Mouse (Mus musculus): ENCODE results near the gene Gys2.

Gys2 gene

DNA sequence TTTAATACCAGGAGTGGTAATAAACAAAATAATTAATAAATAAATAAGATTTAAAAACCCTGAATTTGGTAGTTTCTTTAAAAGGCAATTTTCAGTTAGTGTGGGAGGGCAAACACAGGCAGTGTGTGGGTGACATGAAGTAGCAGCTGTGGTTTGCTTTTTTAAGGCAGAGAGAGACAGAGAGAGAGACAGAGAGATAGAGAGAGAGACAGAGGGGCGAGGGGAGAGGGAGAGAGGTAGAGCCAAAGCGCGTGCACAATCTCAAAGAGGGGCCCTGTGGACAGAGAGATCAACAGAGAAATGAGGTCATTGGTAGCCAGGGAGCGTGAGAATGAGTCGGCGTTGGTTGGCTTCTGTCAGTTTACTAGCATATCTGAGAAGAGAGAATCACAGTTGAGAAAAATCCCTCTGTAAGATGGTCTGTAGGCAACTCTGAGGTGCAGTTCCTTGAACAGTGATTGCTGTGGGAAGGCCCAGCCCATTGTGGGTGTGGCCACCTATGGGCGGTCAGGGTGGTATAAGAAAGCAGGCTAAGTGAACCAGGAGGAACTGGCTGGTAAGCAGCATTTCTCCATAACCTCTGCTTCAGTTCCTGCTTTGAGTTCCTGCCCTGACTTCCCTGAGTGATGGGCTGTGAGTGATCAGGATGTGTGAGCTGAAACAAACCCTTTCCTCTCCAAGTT lies 17.5 kb downstream of the Gys2 start:
- DNase-seq (ENCODE audit: low read depth), result peak; percentile 13

DNA sequence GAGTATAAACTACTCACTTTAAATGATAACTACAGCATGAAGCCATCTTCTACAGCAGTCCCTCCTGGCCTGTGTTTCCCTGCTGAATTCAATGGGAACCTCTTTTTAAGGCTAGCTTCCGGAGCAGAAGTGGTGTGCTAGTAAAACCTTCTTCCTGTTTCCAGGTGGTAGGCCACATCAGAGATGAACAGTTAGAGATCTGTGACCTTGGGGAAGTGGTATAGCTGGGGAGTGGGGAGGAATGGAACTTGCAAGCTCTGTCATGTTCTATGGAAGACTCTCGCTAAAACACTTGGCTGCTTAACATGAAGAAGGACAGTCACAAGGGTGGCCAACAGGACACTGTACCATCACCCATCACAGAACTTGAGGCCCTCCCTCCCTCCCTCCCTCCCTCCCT lies 19.6 kb downstream of the Gys2 start:
- DNase-seq (ENCODE audit: low read depth), result peak; percentile 21

DNA sequence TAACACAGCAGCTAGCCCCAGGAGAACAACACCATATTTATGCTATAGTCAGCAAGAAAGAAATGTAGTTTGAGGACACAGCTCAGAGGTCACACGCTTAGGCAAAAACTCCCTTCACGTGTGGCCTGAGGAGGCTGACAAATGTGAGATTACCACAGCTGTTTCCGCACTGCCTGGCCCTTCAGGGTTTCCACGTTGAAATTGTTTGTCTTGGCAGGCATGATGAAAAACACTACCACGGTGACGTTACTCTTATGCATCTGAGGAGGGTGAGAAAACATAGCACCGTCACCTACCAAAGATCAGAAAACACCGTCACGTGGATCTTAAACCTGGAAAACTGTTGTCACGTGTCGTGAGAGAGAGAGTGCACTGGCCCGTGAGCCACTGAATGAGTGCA lies 21.5 kb downstream of the Gys2 start:
- DNase-seq (ENCODE audit: low read depth), result no peak

DNA sequence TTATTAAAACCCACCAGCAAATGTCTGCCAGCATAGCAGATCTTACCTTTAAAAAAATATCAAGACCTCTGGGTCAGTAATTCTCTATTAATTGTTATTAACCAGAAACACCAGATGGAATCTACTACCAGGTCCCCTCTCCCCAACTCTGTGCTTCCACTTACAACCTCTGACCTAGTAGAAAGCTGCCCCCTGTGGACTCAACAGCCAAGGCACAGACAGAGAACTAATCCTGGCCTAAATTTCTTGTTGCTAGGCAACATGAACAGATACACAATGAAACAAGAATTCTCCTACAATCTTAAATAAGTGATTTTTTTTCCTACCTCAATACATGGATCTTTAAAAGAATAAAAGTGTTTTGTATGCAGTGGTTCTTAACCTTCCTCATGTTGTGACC lies 43.8 kb downstream of the Gys2 start:
- DNase-seq (ENCODE audit: low read depth), result no peak

DNA sequence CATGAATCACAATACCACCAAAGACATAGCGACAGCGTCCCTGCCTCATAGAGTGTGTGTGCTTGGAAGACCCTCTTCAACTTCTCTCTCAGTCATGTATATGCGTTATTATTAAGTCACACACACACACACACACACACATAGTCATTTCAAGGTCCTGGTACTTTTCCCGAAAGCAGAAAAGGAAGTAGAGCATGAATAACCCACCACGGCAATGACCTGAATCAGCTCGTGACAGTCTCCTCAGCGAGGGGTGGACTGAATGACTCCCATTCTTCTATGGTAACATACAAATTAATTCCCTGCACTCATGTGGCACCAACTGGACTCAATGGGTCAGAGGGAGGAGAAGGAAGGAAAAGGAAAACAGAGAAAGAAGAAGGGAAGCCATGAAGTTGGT lies 47.9 kb downstream of the Gys2 start:
- no peak for DNase-seq (ENCODE audit: low read depth)

DNA sequence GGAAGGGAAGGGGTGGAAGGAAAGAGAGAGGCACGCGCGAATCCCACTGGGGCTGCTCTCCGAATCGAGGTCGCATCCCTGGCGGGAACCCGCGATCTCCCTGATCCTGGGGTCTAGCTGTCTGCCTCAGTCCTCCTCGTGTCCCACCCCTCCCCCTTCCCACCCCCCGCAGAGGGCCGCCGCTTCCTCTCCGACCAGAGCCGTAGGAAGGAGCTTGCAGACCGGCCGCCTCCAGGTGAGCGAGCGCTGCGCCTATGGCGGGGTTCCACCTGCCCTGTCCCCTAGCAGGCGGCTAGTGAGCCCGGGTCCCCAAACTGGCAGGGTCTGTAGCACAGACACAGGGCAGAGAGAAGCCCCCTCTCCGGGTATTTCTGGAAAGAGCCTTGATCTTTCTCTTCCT lies 58.3 kb downstream of the Gys2 start:
- no peak for DNase-seq (ENCODE audit: low read depth)

DNA sequence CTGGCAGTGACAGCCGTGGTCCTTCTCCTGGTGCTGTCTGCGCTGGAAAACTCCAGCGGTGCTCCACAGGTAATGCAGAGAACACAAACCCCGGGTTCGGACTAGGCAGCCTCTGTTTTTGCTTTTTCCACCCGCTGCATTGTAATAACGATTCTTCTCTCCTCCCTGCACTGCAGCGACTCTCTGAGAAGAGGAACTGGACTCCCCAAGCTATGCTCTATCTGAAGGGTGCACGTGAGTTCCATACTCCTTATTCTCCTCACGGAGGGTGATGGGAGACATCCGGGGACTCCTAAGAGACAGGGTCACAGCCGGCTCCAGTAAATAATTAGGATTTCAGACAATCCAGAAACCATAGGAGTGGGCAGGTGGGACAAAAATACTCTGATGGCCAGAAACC lies 59.1 kb downstream of the Gys2 start:
- DNase-seq (ENCODE audit: low read depth), result no peak

DNA sequence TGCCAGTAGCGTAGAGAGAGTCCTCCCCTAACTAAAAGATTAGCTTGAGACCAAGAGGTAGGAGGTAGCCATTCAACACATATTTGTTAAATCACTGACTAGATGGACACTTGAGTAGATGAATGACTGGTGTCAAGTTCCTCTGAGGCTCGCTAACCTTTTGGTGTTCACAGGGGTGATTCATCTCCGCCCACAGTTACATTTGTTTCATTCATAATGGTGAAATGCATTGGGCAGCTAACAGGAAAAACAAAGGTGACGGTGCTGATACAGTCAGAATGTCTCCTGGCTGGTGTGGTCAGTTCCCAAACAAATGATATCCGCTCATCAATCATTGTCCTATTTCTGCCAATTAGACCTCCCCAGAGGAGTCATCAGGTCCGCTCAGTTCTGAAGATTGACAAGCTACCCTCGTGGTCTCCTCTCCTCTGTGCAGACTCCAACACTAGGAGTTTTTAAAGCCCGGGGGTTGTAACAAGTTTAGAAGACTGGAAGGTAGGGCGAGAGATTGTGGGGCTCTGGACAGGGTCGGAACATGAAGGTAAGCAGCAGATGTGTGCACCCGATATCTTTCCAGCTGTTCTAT lies 59.9 kb downstream of the Gys2 start, which contains the start of gene Spx:
Gene Spx (plus strand): TSS at position 536 of the 586 bp plus-strand sequence.
- no peak for DNase-seq (ENCODE audit: low read depth)

DNA sequence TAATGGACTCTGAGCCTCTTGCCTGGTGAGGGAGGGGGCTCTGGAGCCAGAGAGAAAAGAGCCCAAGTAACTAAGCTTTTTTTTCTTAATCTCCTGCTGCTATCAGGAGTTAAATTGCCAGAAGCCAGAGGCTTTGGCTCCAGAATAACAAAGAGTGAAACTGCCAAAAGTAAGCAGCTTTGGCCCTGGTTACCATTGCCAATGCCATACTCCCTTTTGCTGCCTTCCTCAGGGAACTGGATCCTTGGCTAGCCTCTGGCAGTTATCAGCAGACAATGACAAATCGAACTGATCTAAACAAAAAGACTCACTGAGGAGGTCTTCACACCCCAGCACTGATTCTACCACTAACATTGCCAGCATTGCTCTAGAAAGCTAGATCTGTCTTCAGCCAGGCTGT lies 61.8 kb downstream of the Gys2 start:
- no peak for DNase-seq (ENCODE audit: low read depth)

DNA sequence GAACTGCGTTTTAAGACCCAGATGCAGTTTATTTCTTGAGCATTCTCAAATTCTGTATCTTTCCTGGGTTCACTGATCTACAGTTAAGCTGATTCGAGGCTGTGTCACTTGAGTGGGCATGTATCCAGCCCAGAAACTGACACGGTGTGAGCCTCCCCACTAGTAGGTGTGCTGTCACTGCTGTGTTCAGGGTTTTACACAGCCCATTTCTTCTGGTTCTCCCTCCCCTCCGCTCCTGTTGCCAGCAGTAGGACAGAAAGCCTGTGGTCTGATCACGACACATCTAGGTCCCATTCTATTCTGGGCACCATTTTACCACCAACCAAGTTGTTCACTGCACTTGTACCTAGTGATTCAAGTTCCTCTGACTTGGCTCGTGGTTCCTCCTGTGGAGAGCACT lies 77.2 kb downstream of the Gys2 start:
- no peak for DNase-seq (ENCODE audit: low read depth)

DNA sequence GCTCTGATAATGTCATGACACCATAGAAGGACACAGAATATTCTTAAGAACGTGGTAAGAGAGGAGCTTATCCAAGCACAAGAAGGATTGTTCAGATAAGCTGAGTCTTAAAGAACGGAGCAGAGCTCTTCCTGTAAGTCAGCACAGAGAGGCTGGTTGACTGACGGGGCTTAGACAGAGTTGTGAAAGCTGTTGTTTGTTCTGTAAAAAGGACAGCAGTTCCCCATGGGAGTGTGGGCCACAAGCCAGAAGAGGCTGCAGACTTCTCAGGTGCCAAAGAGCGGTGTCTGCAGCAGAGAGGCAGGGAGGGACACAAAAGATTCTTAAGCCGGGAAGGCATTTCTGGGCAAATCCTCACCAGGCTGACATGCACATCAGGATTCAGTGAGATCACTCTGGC lies 78.2 kb downstream of the Gys2 start:
- DNase-seq (ENCODE audit: low read depth), result no peak

DNA sequence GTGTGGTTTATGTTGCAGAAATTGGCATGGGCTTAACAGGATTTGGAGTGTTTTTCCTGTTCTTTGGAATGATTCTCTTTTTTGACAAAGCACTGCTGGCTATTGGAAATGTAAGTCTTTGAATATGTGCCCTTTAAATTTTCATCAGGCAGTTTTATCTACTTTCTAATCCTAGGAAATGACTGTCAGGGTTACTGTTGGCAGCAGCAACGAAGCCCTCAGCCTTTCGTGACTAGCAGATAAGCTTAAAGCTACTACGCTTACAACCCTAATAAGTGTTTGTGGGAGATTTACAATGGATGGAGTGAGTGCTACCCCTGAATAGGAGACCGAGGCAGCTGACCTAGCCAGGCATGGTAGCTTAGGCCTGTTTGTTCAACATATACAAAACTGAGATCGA lies 80.6 kb downstream of the Gys2 start:
- no peak for DNase-seq (ENCODE audit: low read depth)

DNA sequence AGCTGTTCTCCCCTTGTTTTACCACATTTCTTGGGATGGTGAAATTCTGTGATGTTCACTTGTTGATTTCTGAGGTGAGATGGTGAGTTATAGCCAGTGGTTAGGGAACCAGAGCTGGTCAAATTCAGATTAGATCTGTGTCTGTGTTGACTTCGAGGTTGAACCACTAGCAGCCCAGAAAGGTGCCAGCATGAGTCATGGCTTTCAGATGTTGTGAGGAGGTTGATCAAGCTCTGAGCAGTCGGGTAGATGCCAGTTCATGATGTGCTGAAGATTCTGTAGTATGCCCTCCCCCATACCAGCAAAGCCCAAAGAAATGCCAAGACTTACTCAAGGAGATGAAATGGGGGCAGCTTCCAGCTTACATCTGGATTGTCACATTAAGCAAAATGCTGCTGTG lies 83.8 kb downstream of the Gys2 start:
- peak; percentile 19 for DNase-seq (ENCODE audit: low read depth)

DNA sequence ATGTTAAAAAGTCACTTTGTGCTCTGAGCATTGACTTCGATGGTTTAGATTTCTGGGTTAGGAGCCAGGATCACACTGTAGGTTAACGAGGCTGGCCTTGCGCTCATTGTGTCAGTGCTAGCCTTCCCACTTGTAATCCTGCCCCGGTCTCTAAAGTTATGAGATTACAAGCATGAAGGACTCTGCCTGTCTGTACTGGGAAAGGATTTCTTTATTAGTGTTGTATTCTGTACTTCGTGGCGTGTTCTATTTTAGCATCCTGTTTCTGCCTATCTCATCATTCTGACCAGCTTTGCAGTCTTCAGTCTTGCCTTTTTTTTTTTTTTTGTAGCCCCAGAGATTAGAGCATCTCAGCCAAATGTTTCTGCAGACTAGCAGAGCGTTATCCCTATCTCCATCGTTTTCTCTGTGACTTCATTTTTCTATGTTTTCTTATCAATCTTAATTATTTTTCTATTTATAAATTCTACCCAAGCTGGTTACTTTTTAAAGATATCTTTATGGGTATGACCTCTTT lies 85.1 kb downstream of the Gys2 start:
- no peak for DNase-seq (ENCODE audit: low read depth)

DNA sequence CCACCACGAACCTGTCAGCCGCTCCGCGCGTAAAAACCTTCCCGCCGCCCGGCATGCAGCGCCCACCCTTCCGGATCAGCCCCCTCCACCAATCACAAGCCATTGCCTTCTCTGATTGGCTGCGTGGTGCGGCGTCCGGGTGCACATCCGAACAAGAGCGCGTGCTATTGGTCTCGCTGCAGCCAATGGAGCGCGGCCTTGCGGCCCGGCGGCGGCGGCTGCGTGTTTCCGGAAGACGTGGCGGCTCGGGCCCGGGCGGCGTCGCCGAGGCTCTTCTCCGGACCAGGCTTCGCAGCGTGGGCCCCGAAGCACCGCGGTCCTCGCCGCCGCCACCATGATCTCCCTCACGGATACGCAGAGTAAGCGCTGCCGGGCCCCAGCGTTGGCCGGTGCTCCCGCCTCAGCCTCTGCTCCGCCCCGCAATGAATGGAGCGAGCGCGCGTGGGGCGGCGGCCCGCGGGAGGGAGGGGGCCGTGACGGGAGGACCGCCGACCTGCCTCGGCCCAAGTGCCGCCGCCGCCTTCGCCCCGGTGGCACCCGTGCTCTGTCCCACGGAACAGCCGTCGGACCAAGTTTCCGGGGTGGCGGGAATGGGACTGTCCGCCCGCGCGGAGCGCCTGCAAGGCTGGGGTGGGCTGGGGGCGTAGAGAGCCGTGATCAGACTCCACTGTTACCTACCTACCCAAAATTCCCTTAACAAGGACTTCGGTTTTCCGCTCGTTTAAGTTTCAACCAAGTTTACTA lies 85.7 kb downstream of the Gys2 start, which contains the start of the genes Recql and Golt1b:
Gene Recql (minus strand): TSS at position 77 of the 744 bp plus-strand sequence.
Gene Golt1b (plus strand): TSS at position 211 of the 744 bp plus-strand sequence.
- peak; percentile 98 for DNase-seq (ENCODE audit: low read depth)

DNA sequence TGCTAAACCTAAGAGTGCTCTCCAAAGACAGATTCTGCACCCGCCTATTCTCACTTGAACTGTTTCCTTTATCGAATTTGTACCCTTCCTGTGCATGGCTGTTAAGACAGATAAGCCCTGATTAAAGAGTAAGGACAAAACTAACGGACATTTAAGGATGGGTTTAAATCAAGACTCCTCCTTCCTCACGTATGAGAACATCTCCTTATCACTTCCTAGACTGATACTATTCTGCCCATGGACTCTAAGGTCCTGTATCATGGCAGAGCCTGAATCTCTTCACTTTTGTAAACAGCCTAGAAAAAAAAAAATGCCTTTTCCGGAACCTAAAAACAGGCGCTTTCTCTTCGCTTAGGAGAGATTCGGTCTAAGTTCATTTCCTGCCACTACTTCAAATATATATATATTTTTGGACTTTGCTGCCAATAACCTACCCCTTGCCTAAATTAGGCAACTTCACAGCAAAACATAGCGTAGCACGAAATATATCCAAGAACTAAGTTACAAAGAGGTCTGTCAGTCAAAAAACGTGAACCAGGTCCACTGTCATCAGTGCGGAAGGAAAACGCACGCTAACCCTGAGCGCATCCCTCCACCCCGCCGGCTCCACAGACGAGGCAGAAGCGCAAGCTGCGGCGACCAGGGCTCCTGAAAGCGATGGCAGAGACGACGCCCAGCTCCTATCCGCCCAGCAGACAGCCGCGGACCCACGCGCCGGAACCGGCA lies 86.5 kb downstream of the Gys2 start:
- no peak for DNase-seq (ENCODE audit: low read depth)

DNA sequence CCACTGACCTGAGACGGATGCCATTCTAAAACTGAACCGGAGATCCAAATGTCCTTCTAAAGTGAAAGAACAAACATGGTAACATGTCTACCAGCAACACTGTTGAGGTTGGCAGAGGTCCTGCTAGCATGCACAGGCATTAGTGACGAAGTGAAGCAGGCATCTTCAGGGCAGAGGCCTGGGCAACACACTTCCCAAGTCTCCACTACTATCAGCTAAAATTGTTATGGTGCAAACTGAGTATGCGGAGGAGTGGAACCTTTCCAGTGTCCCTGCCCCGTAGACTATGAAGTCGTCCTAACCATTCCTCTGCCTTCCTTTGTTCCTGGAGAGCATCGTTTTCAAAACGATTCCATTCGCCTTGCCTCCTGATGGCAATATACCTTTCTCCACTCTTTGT lies 88.4 kb downstream of the Gys2 start:
- DNase-seq (ENCODE audit: low read depth), result no peak

DNA sequence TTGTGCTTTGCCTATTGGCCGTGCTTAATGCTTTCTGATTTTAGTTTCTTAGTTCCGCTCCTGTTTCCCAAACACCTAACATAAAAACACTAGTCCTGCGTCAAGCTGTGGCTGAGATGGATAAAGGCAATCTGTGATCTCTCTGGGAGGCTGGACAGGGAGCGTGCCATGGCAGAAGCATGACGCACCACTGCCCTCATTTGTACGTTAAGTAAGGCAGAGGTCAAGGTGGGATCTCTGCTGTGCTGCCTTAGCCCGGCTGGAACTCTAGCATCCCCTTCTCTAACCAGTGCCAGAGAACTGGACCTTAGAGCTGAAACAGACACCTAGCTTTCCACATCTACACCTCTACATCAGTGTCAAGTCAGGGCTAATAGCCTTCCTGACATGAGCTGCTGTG lies 91.3 kb downstream of the Gys2 start:
- DNase-seq (ENCODE audit: low read depth), result no peak

DNA sequence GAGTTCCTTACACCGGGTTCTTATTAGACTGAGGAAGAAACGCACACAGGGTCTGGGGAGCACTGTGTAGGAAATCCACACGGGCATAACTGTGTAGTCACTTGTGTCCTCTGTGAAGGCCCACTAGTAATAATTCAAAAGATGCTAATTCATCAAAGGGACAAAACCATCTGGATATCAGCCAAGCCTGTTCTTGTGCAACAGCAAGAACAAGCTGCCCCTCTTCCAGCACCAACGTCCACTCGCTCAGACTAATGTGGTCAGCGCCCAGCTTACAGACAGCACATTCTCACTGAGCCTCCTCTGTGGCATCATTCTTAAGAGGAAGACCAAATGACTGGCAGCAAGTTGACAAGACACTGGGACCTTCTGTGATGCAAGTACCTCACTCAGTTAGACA lies 92.9 kb downstream of the Gys2 start:
- no peak for DNase-seq (ENCODE audit: low read depth)

DNA sequence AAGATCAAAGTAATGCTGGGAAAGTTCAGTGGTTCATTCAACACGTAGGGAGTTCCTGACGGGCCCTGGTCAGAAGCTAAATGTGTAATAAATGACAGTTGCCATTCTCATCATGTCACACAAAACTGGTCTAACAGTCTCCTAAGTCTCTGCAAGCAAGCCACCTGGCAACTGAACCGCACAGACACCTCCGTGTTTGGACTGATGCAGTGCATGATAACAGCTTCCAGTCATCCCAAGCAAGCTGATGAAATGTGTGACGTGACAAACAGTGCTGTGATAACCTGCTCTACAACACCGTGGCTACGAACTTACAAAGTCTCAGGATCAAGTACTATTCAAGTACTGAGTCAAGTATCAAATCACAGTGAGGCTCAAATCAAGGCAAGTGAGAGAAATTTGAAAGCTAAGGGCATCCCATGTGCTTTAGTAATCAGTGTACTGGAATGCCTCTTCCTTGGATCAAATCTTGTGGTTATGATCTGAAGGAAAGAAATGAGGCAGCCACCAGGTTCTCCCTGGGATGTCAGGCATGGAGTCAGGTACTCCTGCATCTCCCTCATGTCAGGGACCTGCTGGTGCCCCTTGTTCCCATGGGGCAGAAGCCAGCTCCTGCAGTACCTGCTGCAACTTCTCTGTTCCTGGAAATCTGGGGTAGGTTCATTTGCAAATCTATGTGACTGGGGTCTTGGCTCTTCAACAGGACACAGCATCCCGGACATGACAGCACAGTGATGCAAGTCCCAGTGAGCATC lies 94.2 kb downstream of the Gys2 start:
- DNase-seq (ENCODE audit: low read depth), result no peak

DNA sequence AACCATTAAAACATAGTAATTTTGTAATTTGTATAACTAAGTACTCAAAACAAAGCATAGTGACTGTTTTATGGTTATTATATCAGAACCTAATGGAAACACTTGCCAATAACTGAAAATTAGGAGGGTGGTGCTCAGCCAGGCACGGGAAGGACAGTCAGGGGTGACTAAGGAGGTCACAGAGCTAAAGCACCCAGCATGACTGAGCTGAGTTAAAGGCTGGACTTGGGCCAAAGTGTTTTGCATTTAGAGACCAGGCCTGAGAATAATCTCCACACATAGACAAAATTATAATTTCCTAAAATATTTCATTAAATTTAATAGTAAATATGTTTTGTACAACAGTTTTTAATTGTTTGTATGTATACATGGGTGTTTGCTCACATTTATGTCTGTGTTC lies 95.8 kb downstream of the Gys2 start:
- no peak for DNase-seq (ENCODE audit: low read depth)

Data from induced T-regulatory cell, adult 2 months (primary cell).